Mouse (Mus musculus): ENCODE results near the gene Ptgir.

DNA sequence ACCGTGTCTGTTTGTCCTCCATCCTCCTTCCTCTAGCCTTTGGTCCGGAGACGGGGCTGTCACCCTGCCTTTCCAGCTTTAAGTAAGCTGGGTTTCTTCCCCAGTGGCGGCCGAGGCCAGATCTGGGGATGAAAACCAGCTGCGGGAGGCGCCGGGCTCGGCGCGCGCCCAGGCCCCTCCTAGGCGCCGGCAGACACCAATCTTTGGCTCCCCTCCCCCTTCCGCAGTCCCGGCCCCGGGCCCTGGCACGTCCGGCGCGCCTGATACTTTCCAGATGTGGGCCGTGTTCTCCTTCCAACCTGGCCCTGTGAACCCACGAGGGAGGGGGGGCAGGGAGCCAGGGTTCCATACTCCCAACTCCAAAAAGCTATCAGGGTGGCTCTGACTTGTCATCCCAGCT, 15.3 kb upstream of the Ptgir start:
- no peak for TF ChIP-seq GATA1 (IDR thresholded peaks at IDR 0.05; ENCODE audit: low read length)
- TF ChIP-seq TAL1 (IDR thresholded peaks at IDR 0.05; ENCODE audit: low read length), result no peak
